Mouse (Mus musculus): ENCODE measurements around the gene Gm45713. TPM values are rescaled to one million over a fixed set of nuclear protein-coding genes. Genes with fewer than 3 reads are reported as not detected.

Gm45713 gene
- total RNA-seq, 1 experiment = 0.36 TPM

- Histone ChIP-seq H3K4me1 (ENCODE audit: control insufficient read depth in 2 of 2, insufficient read depth in 2 of 2, low read length in 2 of 2, poor library complexity in 1 of 2) (peaks cover 4 to 25% of the 10 kb centered on the region in 2 experiments; a peak in 3 of 4 replicates), H3K36me3 (ENCODE audit: control insufficient read depth, insufficient read depth, low read length, poor library complexity, severe bottlenecking) (no peaks in the 10 kb centered on the region), H3K9ac (ENCODE audit: insufficient read depth, low read depth, low read length, poor library complexity, severe bottlenecking) (0 out of 2 replicates have a peak overlapping the region, but pooled peaks have one; percentile 8), H3K9me3 (ENCODE audit: control insufficient read depth, insufficient read depth, low read depth, low read length) (no peaks in the 10 kb centered on the region), H3K27ac (ENCODE audit: insufficient read depth, low read depth, low read length, poor library complexity, severe bottlenecking) (no peak overlapping the region), H3K4me3 (ENCODE audit: insufficient read depth in 1 of 2, low read depth in 1 of 2, low read length in 2 of 2, poor library complexity in 1 of 2, severe bottlenecking in 1 of 2) (no peak overlapping the region)
- TF ChIP-seq HCFC1 (IDR thresholded peaks at IDR 0.05; ENCODE audit: borderline replicate concordance, insufficient read depth, low read length) = no peak
- no peak for TF ChIP-seq ZNF384 (IDR thresholded peaks at IDR 0.05; ENCODE audit: low read depth, low read length)
- no peak for TF ChIP-seq ZC3H11A (IDR thresholded peaks at IDR 0.05; ENCODE audit: borderline replicate concordance, low read depth, low read length)
- TF ChIP-seq MAFK (IDR thresholded peaks at IDR 0.05; ENCODE audit: insufficient read depth, low read depth, low read length) = no peak
- no peak for TF ChIP-seq CHD2 (IDR thresholded peaks at IDR 0.05; ENCODE audit: low read depth, low read length)
- DNase-seq (ENCODE audit: low read depth, low spot score) = no peak
- in situ Hi-C loops (cut with MboI; ENCODE audit: low sequenced_read_pairs in 2 of 2, unreplicated experiment in 2 of 2) = no loop called here
Measured at GRCm38 (mm10) chr7:45166950-45167401, 30.9 kb upstream of the Gm45713 start.

GRCm38 (mm10) chr7:45165701-45166100 lies 29.7 kb upstream of the Gm45713 start:
- Histone ChIP-seq H3K27ac (ENCODE audit: insufficient read depth, low read depth, low read length, poor library complexity, severe bottlenecking) (no peak overlapping the region), H3K9ac (ENCODE audit: insufficient read depth, low read depth, low read length, poor library complexity, severe bottlenecking) (no peak overlapping the region), H3K36me3 (ENCODE audit: control insufficient read depth, insufficient read depth, low read length, poor library complexity, severe bottlenecking) (no peaks in the 10 kb centered on the region), H3K4me1 (ENCODE audit: control insufficient read depth in 2 of 2, insufficient read depth in 2 of 2, low read length in 2 of 2, poor library complexity in 1 of 2) (peaks cover 2 to 21% of the 10 kb centered on the region in 2 experiments; a peak in 2 of 4 replicates), H3K4me3 (ENCODE audit: insufficient read depth in 1 of 2, low read depth in 1 of 2, low read length in 2 of 2, poor library complexity in 1 of 2, severe bottlenecking in 1 of 2) (no peak overlapping the region), H3K9me3 (ENCODE audit: control insufficient read depth, insufficient read depth, low read depth, low read length) (no peaks in the 10 kb centered on the region)
- in situ Hi-C loops (cut with MboI; ENCODE audit: low sequenced_read_pairs in 2 of 2, unreplicated experiment in 2 of 2) = no loop called here
- DNase-seq (ENCODE audit: low read depth, low spot score) = no peak
- TF ChIP-seq ZNF384 (IDR thresholded peaks at IDR 0.05; ENCODE audit: low read depth, low read length) = no peak
- TF ChIP-seq HCFC1 (IDR thresholded peaks at IDR 0.05; ENCODE audit: borderline replicate concordance, insufficient read depth, low read length) = no peak
- TF ChIP-seq CHD2 (IDR thresholded peaks at IDR 0.05; ENCODE audit: low read depth, low read length) = no peak
- TF ChIP-seq ZC3H11A (IDR thresholded peaks at IDR 0.05; ENCODE audit: borderline replicate concordance, low read depth, low read length) = no peak
- no peak for TF ChIP-seq MAFK (IDR thresholded peaks at IDR 0.05; ENCODE audit: insufficient read depth, low read depth, low read length)

GRCm38 (mm10) chr7:45164833-45165232 lies 28.8 kb upstream of the Gm45713 start:
- H3K27ac ChIP-seq (ENCODE audit: insufficient read depth, low read depth, low read length, poor library complexity, severe bottlenecking) = no peak overlapping the region
- H3K9me3 ChIP-seq (ENCODE audit: control insufficient read depth, insufficient read depth, low read depth, low read length) = no peaks in the 10 kb centered on the region
- DNase-seq (ENCODE audit: low read depth, low spot score) = no peak
- in situ Hi-C loops (cut with MboI; ENCODE audit: low sequenced_read_pairs in 2 of 2, unreplicated experiment in 2 of 2) = no loop called here
- peaks cover 5% of the 10 kb centered on the region; the same call in 1 of the 2 replicates for H3K36me3 ChIP-seq (ENCODE audit: control insufficient read depth, insufficient read depth, low read length, poor library complexity, severe bottlenecking)
- H3K4me3 ChIP-seq (ENCODE audit: insufficient read depth in 1 of 2, low read depth in 1 of 2, low read length in 2 of 2, poor library complexity in 1 of 2, severe bottlenecking in 1 of 2) = no peak overlapping the region
- no peak for TF ChIP-seq ZNF384 (IDR thresholded peaks at IDR 0.05; ENCODE audit: low read depth, low read length)
- no peak for TF ChIP-seq CHD2 (IDR thresholded peaks at IDR 0.05; ENCODE audit: low read depth, low read length)
- TF ChIP-seq MAFK (IDR thresholded peaks at IDR 0.05; ENCODE audit: insufficient read depth, low read depth, low read length) = no peak
- no peak for TF ChIP-seq HCFC1 (IDR thresholded peaks at IDR 0.05; ENCODE audit: borderline replicate concordance, insufficient read depth, low read length)
- TF ChIP-seq ZC3H11A (IDR thresholded peaks at IDR 0.05; ENCODE audit: borderline replicate concordance, low read depth, low read length) = no peak
- no peak overlapping the region for H3K9ac ChIP-seq (ENCODE audit: insufficient read depth, low read depth, low read length, poor library complexity, severe bottlenecking)
- peaks cover 2 to 21% of the 10 kb centered on the region in 2 experiments; a peak in 2 of 4 replicates for H3K4me1 ChIP-seq (ENCODE audit: control insufficient read depth in 2 of 2, insufficient read depth in 2 of 2, low read length in 2 of 2, poor library complexity in 1 of 2)

GRCm38 (mm10) chr7:45163735-45164490 lies 27.9 kb upstream of the Gm45713 start, which contains the start of gene Slc17a7:
Slc17a7 (plus strand) TSS chr7:45163949.
- TF ChIP-seq ZNF384 (IDR thresholded peaks at IDR 0.05; ENCODE audit: low read depth, low read length) = no peak
- TF ChIP-seq HCFC1 (IDR thresholded peaks at IDR 0.05; ENCODE audit: borderline replicate concordance, insufficient read depth, low read length) = no peak
- TF ChIP-seq ZC3H11A (IDR thresholded peaks at IDR 0.05; ENCODE audit: borderline replicate concordance, low read depth, low read length) = no peak
- TF ChIP-seq MAFK (IDR thresholded peaks at IDR 0.05; ENCODE audit: insufficient read depth, low read depth, low read length) = no peak
- Histone ChIP-seq H3K36me3 (ENCODE audit: control insufficient read depth, insufficient read depth, low read length, poor library complexity, severe bottlenecking) (peaks cover 7% of the 10 kb centered on the region; the same call in 1 of the 2 replicates), H3K4me3 (ENCODE audit: insufficient read depth in 1 of 2, low read depth in 1 of 2, low read length in 2 of 2, poor library complexity in 1 of 2, severe bottlenecking in 1 of 2) (peak within 1 kb of the TSS; percentile 61 to 80), H3K4me1 (ENCODE audit: control insufficient read depth in 2 of 2, insufficient read depth in 2 of 2, low read length in 2 of 2, poor library complexity in 1 of 2) (peaks cover 2 to 21% of the 10 kb centered on the region in 2 experiments; a peak in 2 of 4 replicates), H3K9me3 (ENCODE audit: control insufficient read depth, insufficient read depth, low read depth, low read length) (no peaks in the 10 kb centered on the region), H3K9ac (ENCODE audit: insufficient read depth, low read depth, low read length, poor library complexity, severe bottlenecking) (peak within 1 kb of the TSS; percentile 57; the same call in 1 of the 2 replicates), H3K27ac (ENCODE audit: insufficient read depth, low read depth, low read length, poor library complexity, severe bottlenecking) (no peak within 1 kb of the TSS)
- in situ Hi-C loops (cut with MboI; ENCODE audit: low sequenced_read_pairs in 2 of 2, unreplicated experiment in 2 of 2) = no loop called here
- DNase-seq (ENCODE audit: low read depth, low spot score) = peak; percentile 51

Data from ES-E14 (cell line).